Mouse (Mus musculus) ES-CJ7 (cell line): Measurements from ENCODE around the gene Cebpzos.
A peak's percentile ranks its signal among the peaks of the same experiment; 100 is the strongest.

Experiments used
- DNase-seq: peaks from one replicate; pipeline ENCODE4 v3.0.0; 2011; ENCODE audit warnings: low read depth, low spot score

Gene Cebpzos

DNA sequence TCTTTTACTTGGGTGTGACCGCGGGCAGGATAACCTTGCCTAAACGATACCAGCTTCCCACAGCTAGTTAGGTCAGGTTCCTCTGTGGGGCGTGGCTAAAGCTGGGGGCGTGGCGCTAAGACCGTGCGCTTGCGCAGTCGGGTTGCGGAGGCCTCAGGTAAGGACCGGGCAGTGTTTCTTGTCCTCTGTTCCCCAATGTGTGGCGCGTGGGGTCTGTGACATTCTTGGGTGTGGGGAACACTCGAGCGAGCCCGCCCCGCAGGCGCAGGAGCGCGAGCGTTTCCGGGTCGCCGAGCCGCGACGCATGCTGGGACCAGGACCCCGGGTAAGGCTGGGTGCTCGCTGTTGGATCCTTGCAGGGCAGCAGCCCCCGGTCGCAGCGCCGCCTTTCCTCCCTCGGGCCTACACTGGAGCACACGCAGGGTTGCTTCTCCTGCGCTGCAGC, at the start of gene Cebpzos:
Gene Cebpzos (plus strand): TSS at position 132 of the 445 bp plus-strand sequence.
- peak; percentile 98 for DNase-seq

- no peak for DNase-seq
These were observed 42.4 kb upstream of the Cebpzos start for GRCm38 (mm10) chr17:78873886-78874285.

DNA sequence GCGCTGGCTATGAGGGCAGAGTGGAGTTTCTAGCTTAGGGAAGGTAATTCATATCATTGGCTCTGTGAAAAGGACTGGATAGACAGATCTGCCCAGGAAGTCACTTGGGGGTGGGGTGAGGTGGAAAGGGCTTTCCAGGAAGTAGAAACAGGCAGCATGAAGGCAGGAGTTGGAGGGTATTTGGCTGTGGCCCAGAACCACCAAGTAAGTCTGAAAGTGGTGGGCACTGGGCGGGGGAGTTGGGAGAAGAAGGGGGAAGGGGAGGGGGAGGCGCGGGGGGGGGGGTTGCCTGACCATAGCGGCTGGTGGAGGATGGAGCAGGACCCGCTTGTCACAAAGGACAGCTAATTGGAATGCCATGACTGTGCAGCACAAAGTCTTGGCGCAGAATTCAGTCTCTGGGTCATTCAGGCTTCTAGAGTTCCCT, 34.4 kb upstream of the Cebpzos start:
- DNase-seq, result no peak

GRCm38 (mm10) chr17:78882401-78883112, 33.7 kb upstream of the Cebpzos start, which contains the start of gene Eif2ak2:
Eif2ak2 (minus strand) TSS chr17:78882573.
- DNase-seq, result peak; percentile 81

- DNase-seq, result no peak
These were observed 33.0 kb upstream of the Cebpzos start for GRCm38 (mm10) chr17:78883291-78883690.

GRCm38 (mm10) chr17:78885286-78886065, 30.8 kb upstream of the Cebpzos start:
- peak; percentile 79 for DNase-seq

GRCm38 (mm10) chr17:78888554-78888953, 27.7 kb upstream of the Cebpzos start:
- no peak for DNase-seq

- DNase-seq, result no peak
These were observed 27.1 kb upstream of the Cebpzos start for GRCm38 (mm10) chr17:78889184-78889583.

GRCm38 (mm10) chr17:78891020-78891419, 25.3 kb upstream of the Cebpzos start:
- no peak for DNase-seq

DNA sequence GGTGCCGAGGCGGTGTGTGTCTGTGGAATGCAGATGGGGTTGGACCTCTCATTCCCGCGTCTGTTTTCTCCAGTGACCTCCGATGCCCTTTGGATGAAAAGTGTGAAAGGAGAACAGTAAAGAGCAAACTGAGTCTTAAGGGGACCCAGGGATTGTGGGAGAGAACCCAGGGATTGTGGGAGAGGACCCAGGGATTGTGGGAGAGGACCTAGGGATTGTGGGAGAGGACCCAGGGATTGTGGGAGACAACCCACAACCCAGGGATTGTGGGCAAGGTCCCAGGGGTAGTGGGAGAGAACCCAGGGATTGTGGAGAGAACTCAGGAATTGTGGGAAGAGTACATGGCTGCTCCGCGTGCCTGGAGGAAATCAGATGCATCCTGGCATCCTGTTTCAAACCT, 21.3 kb upstream of the Cebpzos start:
- DNase-seq, result peak; percentile 72

GRCm38 (mm10) chr17:78895394-78895793, 20.9 kb upstream of the Cebpzos start:
- DNase-seq, result peak; percentile 85

DNA sequence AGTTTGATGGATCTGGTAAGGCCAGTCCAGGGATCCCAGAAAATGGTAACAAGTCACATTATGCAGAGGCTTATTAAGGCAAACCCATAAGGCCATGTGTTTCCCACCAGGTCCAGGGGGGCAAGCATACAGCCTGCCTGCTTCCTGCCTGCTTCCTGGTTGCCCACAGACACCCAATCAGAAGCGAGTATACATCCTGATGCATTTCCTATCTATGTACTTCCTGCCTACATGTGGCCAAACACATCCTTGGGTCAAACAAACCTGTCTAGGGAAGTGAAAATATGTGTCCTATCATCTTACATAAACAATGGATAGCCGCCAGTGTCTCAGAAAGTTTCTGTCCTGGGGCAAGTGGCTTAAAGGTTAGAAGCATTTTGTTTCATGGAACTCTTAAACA, 13.1 kb upstream of the Cebpzos start:
- DNase-seq, result no peak

GRCm38 (mm10) chr17:78906892-78907291, 9.4 kb upstream of the Cebpzos start, which contains the start of gene Sult6b1:
Sult6b1 (minus strand) TSS chr17:78906992.
- DNase-seq, result no peak

- DNase-seq, result no peak
These were observed 6.9 kb upstream of the Cebpzos start for GRCm38 (mm10) chr17:78909374-78909773.

GRCm38 (mm10) chr17:78912861-78913281, 3.4 kb upstream of the Cebpzos start:
- DNase-seq, result peak; percentile 70

DNA sequence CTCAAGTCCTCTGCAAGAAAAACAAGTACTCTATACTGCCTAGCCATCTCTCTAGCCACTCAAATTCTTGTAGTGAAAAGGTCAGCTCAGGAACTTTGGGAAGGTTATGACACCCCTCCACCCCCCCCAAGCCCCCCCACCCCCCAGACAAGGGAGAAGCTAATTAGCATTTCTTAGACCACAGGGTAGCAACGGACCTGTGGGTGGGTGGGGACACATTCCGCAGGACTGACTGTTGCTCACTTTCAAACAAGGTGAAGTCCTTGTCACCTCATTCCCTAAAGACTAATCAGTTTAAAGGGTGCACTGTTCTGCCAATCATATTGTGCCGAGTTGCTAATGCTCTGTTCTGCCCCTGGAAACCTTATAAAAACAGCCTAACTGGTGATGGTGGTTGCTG, 2.4 kb upstream of the Cebpzos start:
- DNase-seq, result peak; percentile 92

DNA sequence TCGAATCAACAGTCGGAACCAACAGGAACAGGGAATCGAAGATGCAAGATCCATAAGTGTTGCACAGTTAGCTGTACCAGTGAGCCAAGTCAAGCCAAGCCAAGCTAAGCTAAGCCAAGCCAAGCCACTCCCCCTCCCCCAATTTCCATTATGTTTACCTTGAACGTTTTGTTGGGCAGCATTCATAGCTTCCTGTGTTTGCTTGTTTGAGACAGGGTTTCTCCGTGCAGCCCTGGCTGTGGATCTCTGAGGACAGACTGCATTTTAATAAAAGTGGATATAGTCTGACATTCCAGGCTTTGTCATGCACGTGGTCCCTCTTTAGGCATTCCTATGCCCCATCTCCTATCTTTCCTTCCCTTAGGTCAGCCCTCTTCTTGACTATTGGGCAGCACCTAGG, 528 bp upstream of the Cebpzos start:
- peak; percentile 70 for DNase-seq

GRCm38 (mm10) chr17:78916899-78917298, 599 bp downstream of the Cebpzos start:
- DNase-seq, result no peak

DNA sequence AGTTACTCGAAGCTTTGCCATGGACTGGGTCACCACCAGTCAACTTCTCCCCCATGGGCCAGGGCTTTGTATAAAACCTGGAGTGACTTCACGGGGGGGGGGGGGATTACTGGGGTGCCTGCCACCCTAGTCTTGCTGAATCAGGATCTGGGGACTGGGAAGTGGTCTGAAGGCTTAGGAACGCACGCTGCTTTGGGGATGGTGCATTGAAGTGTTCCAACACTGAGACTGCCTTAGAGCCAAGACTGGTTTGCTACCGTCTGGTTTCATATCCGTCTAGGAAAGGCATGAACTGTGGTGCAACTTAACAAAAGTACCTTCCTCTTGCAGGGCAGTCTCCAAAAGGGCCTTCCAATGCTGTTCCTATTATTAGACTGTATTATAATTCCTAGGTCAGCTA, 1.4 kb downstream of the Cebpzos start:
- no peak for DNase-seq

- no peak for DNase-seq
These were observed 19.6 kb downstream of the Cebpzos start for GRCm38 (mm10) chr17:78935857-78936256.

GRCm38 (mm10) chr17:78936466-78937228, 20.3 kb downstream of the Cebpzos start, which contains the start of the genes Cebpz and Ndufaf7:
Cebpz (minus strand) TSS chr17:78937066.
Ndufaf7 (plus strand) TSS chr17:78937136.
- peak; percentile 99 for DNase-seq
